Mouse (Mus musculus): ENCODE data around the gene Ccdc171. TPM values are rescaled to one million over a fixed set of nuclear protein-coding genes. Genes with fewer than 3 reads are reported as not detected.
"Not testable (repeated sequence)": the region's sequence is repeated elsewhere in the genome, so short reads cannot be mapped to it uniquely, and the experiment has no call there.

Ccdc171 gene
- total RNA-seq, 1 experiment = 3.5 TPM

DNA sequence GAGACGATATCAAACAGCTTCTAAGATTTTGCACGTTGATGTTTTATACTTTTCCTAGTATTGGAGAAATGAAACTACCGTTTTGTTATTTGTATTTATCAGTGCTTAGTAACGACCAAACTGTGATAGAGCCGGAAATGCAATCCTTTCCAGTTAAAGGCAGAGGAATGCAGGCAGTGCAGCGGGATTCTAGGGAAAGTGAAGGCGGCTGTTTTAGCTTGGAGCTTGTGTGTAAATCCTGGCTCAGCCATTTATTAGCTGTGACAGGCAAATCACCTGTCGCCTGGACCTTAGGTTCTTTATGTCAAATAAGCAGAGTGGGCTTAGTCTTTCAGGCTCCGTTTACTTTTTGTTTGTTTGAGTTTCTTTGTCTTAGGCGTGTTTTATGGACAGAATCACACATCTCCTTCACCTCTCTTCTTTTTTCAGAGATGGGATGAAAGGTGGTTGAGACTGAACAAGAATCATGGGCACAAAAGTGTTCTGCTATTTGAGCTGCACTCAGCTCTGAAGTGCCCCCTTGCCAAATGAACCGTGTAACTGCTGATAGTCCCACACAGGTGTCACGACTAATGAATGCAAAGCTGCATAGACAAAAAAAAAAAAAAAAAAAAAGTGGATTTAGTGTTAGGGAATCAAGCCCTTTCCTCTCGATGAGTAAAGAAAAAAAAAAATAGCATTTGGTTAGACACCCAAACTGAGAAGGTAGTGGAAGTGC lies 1.1 kb downstream of the Ccdc171 start:
- Histone ChIP-seq H3K27ac (ENCODE audit: insufficient read depth, low read depth, low read length, poor library complexity, severe bottlenecking) (no peak overlapping the region), H3K4me1 (ENCODE audit: control insufficient read depth in 2 of 2, insufficient read depth in 2 of 2, low read length in 2 of 2, poor library complexity in 1 of 2) (peaks cover 0 to 7% of the 10 kb centered on the region in 2 experiments; a peak in 2 of 4 replicates)
- DNase-seq (ENCODE audit: low read depth, low spot score) = no peak

DNA sequence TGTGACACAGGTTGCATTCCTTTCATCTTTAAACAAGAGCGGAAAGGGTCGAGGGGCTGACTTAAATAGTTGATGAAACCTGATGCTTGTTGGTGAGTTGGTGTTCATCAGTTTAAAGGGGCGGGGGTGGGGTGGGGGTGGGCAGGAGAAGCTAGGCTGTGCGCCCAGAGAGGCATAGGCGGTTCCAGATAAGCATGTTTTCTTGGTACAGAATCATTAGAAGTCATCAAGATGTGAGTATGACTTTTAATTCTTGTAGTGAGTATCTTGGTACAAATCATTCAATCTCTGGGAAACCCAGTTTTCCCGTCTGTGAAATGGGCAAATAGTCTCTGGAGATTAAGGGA lies 1.6 kb downstream of the Ccdc171 start:
- DNase-seq (ENCODE audit: low read depth, low spot score) = no peak
- Histone ChIP-seq H3K36me3 (ENCODE audit: control insufficient read depth, insufficient read depth, low read length, poor library complexity, severe bottlenecking) (no peaks in the 10 kb centered on the region), H3K9ac (ENCODE audit: insufficient read depth, low read depth, low read length, poor library complexity, severe bottlenecking) (no peak overlapping the region), H3K4me3 (ENCODE audit: insufficient read depth in 1 of 2, low read depth in 1 of 2, low read length in 2 of 2, poor library complexity in 1 of 2, severe bottlenecking in 1 of 2) (peak overlapping the region in 1 of 2 experiments; percentile 17; a peak in 1 of 4 replicates), H3K9me3 (ENCODE audit: control insufficient read depth, insufficient read depth, low read depth, low read length) (no peaks in the 10 kb centered on the region), H3K4me1 (ENCODE audit: control insufficient read depth in 2 of 2, insufficient read depth in 2 of 2, low read length in 2 of 2, poor library complexity in 1 of 2) (peaks cover 0 to 6% of the 10 kb centered on the region in 2 experiments; a peak in 2 of 4 replicates), H3K27ac (ENCODE audit: insufficient read depth, low read depth, low read length, poor library complexity, severe bottlenecking) (no peak overlapping the region)
- in situ Hi-C loops (cut with MboI; ENCODE audit: low sequenced_read_pairs in 2 of 2, unreplicated experiment in 2 of 2) = no loop called here
- TF ChIP-seq ZC3H11A (IDR thresholded peaks at IDR 0.05; ENCODE audit: borderline replicate concordance, low read depth, low read length) = no peak
- no peak for TF ChIP-seq CHD2 (IDR thresholded peaks at IDR 0.05; ENCODE audit: low read depth, low read length)
- no peak for TF ChIP-seq MAFK (IDR thresholded peaks at IDR 0.05; ENCODE audit: insufficient read depth, low read depth, low read length)

More for the DNA sequence above, 1.1 kb downstream of the Ccdc171 start:
- Histone ChIP-seq H3K9ac (ENCODE audit: insufficient read depth, low read depth, low read length, poor library complexity, severe bottlenecking) (0 out of 2 replicates have a peak overlapping the region, but pooled peaks have one; percentile 22), H3K36me3 (ENCODE audit: control insufficient read depth, insufficient read depth, low read length, poor library complexity, severe bottlenecking) (no peaks in the 10 kb centered on the region), H3K9me3 (ENCODE audit: control insufficient read depth, insufficient read depth, low read depth, low read length) (no peaks in the 10 kb centered on the region), H3K4me3 (ENCODE audit: insufficient read depth in 1 of 2, low read depth in 1 of 2, low read length in 2 of 2, poor library complexity in 1 of 2, severe bottlenecking in 1 of 2) (peak overlapping the region; percentile 74 to 92)
- TF ChIP-seq CHD2 (IDR thresholded peaks at IDR 0.05; ENCODE audit: low read depth, low read length) (no peak), ZNF384 (IDR thresholded peaks at IDR 0.05; ENCODE audit: low read depth, low read length) (0 out of 2 replicates have a peak, but pooled peaks have one; percentile 8)
- in situ Hi-C loops (cut with MboI; ENCODE audit: low sequenced_read_pairs in 2 of 2, unreplicated experiment in 2 of 2) = no loop called here

DNA sequence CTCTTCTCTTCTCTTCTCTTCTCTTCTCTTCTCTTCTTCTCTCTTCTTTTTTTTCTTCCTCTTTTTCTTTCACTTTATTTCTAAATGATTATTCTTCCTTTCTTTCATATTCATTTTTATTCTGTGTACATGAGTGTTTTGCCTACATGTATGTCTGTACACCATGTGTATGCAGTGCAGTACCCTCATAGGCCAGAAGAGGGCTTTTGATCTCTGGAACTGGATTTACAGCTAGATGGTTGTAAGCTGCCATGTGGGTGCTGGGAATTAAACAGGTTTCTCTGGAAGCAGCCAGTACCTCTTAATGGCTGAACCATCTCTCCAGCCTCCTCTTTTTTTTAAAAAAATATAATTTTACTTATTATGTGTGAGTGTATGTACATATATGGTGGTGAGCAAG lies 2.6 kb downstream of the Ccdc171 start:
- H3K9ac ChIP-seq (ENCODE audit: insufficient read depth, low read depth, low read length, poor library complexity, severe bottlenecking) = no peak overlapping the region
- H3K27ac ChIP-seq (ENCODE audit: insufficient read depth, low read depth, low read length, poor library complexity, severe bottlenecking) = no peak overlapping the region
- H3K4me3 ChIP-seq (ENCODE audit: insufficient read depth in 1 of 2, low read depth in 1 of 2, low read length in 2 of 2, poor library complexity in 1 of 2, severe bottlenecking in 1 of 2) = no peak overlapping the region
- no peaks in the 10 kb centered on the region for H3K9me3 ChIP-seq (ENCODE audit: control insufficient read depth, insufficient read depth, low read depth, low read length)
- peak; percentile 73 for DNase-seq (ENCODE audit: low read depth, low spot score)
- H3K36me3 ChIP-seq (ENCODE audit: control insufficient read depth, insufficient read depth, low read length, poor library complexity, severe bottlenecking) = no peaks in the 10 kb centered on the region
- in situ Hi-C loops (cut with MboI; ENCODE audit: low sequenced_read_pairs in 2 of 2, unreplicated experiment in 2 of 2) = no loop called here
- TF ChIP-seq CHD2 (IDR thresholded peaks at IDR 0.05; ENCODE audit: low read depth, low read length) = no peak
- no peak for TF ChIP-seq MAFK (IDR thresholded peaks at IDR 0.05; ENCODE audit: insufficient read depth, low read depth, low read length)
- no peak for TF ChIP-seq HCFC1 (IDR thresholded peaks at IDR 0.05; ENCODE audit: borderline replicate concordance, insufficient read depth, low read length)
- no peak for TF ChIP-seq ZC3H11A (IDR thresholded peaks at IDR 0.05; ENCODE audit: borderline replicate concordance, low read depth, low read length)
- TF ChIP-seq ZNF384 (IDR thresholded peaks at IDR 0.05; ENCODE audit: low read depth, low read length) = no peak
- peaks cover 0 to 6% of the 10 kb centered on the region in 2 experiments; a peak in 2 of 4 replicates for H3K4me1 ChIP-seq (ENCODE audit: control insufficient read depth in 2 of 2, insufficient read depth in 2 of 2, low read length in 2 of 2, poor library complexity in 1 of 2)

DNA sequence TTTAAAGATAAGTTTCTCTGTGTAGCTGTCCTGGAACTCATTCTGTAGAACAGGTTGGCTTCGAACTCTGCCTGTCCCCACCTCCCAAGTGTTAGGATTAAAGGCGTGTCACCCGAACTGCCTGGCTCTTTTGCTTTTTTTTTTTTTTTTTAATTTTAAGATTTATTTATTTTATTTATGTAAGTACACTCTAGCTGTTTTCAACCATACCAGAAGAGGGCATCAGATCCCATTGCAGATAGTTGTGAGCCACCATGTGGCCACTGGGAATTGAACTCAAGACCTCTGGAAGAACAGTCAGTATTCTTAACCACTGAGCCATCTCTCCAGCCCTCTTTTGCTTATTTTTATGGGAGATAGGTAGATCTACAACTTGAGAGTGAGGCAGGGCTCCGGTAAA lies 4.7 kb downstream of the Ccdc171 start:
- in situ Hi-C loops (cut with MboI; ENCODE audit: low sequenced_read_pairs in 2 of 2, unreplicated experiment in 2 of 2); H3K9ac ChIP-seq (ENCODE audit: insufficient read depth, low read depth, low read length, poor library complexity, severe bottlenecking); H3K36me3 ChIP-seq (ENCODE audit: control insufficient read depth, insufficient read depth, low read length, poor library complexity, severe bottlenecking); H3K9me3 ChIP-seq (ENCODE audit: control insufficient read depth, insufficient read depth, low read depth, low read length); H3K4me1 ChIP-seq (ENCODE audit: control insufficient read depth in 2 of 2, insufficient read depth in 2 of 2, low read length in 2 of 2, poor library complexity in 1 of 2); DNase-seq (ENCODE audit: low read depth, low spot score); H3K4me3 ChIP-seq (ENCODE audit: insufficient read depth in 1 of 2, low read depth in 1 of 2, low read length in 2 of 2, poor library complexity in 1 of 2, severe bottlenecking in 1 of 2); H3K27ac ChIP-seq (ENCODE audit: insufficient read depth, low read depth, low read length, poor library complexity, severe bottlenecking): not testable (repeated sequence)
